Mouse (Mus musculus) liver, postnatal 0 days (tissue): ENCODE data around the gene Wdr38.

ENCODE experiments used
- CTCF ChIP-seq: sonication (generic); IDR thresholded peaks from 2 replicates; pipeline ENCODE4 v1.5.1; 2016; ENCODE audit warnings: antibody characterized with exemption, low read depth
- EP300 ChIP-seq: IDR thresholded peaks from 2 replicates; pipeline ENCODE4 v1.6.1; 2016; ENCODE audit warnings: antibody characterized with exemption, low read depth, mild to moderate bottlenecking

DNA sequence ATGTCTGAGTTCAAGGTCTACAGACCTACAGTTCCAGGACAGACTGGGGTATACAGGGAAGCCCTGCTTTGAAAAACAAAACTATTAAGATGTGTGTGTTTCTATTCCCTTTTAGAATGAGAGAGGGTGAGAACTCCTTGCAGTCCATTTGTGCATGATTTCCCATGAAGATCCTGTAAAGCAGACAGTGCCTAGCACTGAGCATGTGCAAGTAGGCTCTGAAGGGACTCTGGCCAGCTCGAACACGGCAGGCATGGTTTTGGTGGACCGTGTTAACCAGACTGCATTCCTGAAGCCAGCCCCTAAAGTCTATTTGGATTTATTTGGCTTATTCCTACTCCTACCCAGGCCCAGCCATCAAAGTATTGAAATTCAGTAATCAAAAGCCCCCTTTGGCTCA, 14.7 kb downstream of the Wdr38 start:
- TF ChIP-seq EP300 (no peak), CTCF (no peak)
